Mouse (Mus musculus) intestine, embryonic 14.5 days (tissue): ENCODE measurements around the gene Adh1. TPM values are rescaled to one million over a fixed set of nuclear protein-coding genes. Genes with fewer than 3 reads are reported as not detected.

ENCODE experiments used
- ATAC-seq: fragments of 200-750 bp; cut with Nextera tagmentation; replicated peaks from 2 replicates; pipeline ENCODE4 v1.8.0; 2017; ENCODE audit warnings: low read depth, moderate number of reproducible peaks, moderate TSS enrichment, moderate library complexity; ENCODE audit not compliant: low FRiP score, low TSS enrichment
- DNase-seq: peaks from one replicate; pipeline ENCODE4 v3.0.0-alpha.2; 2018; ENCODE audit warnings: low spot score
- H3K27ac ChIP-seq: fragments of 300-500 bp; sonication (generic); 2 replicates; pipeline ENCODE4 v1.5.1; 2014; ENCODE audit warnings: low read depth, mild to moderate bottlenecking, control low read depth
- H3K27me3 ChIP-seq: fragments of 300-500 bp; sonication (generic); replicated peaks from 2 replicates; pipeline ENCODE4 v1.6.1; 2014; ENCODE audit warnings: low read length, control low read depth; ENCODE audit not compliant: control insufficient read depth, insufficient read depth
- H3K36me3 ChIP-seq: fragments of 300-500 bp; sonication (generic); 2 replicates; pipeline ENCODE4 v1.6.1; 2014; ENCODE audit warnings: low read length, control low read depth; ENCODE audit not compliant: control insufficient read depth, insufficient read depth
- H3K4me1 ChIP-seq: fragments of 300-500 bp; sonication (generic); replicated peaks from 2 replicates; pipeline ENCODE4 v1.6.1; 2014; ENCODE audit warnings: low read length, control low read depth, mixed read lengths; ENCODE audit not compliant: control insufficient read depth, insufficient read depth
- H3K4me2 ChIP-seq: fragments of 300-500 bp; sonication (generic); 2 replicates; pipeline ENCODE4 v1.6.1; 2014; ENCODE audit warnings: low read length
- H3K4me3 ChIP-seq: fragments of 300-500 bp; sonication (generic); 2 replicates; pipeline ENCODE4 v1.5.1; 2014; ENCODE audit warnings: low read depth, low read length, control low read depth, mixed read lengths
- H3K9ac ChIP-seq: fragments of 300-500 bp; sonication (generic); 2 replicates; pipeline ENCODE4 v1.6.1; 2014; ENCODE audit warnings: mild to moderate bottlenecking, low read length
- H3K9me3 ChIP-seq: fragments of 300-500 bp; sonication (generic); 2 replicates; pipeline ENCODE4 v1.6.1; 2016; ENCODE audit warnings: low read length, control low read depth; ENCODE audit not compliant: control insufficient read depth
- WGBS: fragments of 180-500 bp; shearing (Covaris S2); extraction: QIAGEN DNeasy Blood & Tissue Kit; methylation state at CpG from one replicate; pipeline ENCODE4 v1.1.7; 2014; 5-methylcytosine and 5-hydroxymethylcytosine counted together
- polyA plus RNA-seq: library from polyadenylated mRNA; unstranded; fragments of >200 nt; fragmentation: Nextera tagmentation; extraction: Ambion mirVana; gene quantifications from 2 replicates; pipeline ENCODE4 v1.2.1, GENCODE M21; 2014

The Adh1 gene
- 14.9 and 22.9 TPM in 2 replicates for polyA plus RNA-seq

DNA sequence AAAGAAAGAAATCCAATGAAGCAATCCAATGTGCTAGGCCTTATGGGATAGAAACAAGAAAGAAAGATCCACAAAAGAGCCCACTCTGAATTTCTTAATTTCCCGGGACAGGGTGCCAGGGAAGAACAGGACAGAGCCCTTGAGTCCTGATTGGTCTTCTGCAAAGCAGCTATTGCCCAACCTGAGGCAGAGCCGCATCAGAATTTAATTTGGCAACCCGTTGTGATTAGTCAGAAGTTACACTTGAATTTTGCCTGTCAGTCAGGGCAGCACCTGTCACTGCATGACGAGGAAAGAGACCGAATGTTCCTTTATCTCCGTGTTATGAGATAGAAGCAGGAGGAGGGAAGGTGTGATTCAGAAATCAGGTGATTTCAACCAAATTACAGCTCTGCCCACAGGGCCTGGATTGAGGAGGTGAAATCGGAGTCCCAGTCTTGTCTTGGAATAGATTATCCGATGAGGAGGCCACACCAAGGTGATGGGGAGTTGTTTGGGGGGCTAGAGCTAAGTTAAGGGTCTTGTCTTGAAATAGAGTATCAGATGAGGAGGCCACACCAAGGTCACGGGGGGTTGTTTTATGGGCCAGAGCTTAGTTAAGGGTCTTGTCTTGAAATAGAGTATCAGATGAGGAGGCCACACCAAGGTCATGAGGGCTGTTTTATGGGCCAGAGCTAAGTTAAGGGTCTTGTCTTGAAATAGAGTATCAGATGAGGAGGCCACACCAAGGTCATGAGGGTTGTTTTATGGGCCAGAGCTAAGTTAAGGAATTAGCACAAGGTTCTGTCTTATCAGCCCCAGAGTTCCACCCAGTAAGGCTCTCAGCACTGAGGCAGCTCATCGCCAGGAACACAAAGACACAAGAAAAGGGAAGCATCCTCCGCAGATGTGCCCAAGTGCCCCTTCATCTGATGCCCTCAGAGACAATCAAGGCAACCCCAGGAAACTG is at the start of gene Adh1:
Gene Adh1, plus strand, starts transcription at position 271 of the 949 bp plus-strand sequence.
- 81% methylated on average over 11 of the region's 11 CpGs for WGBS
- H3K27ac ChIP-seq = no peak within 1 kb of the TSS
- no peak within 1 kb of the TSS for H3K4me3 ChIP-seq
- H3K9ac ChIP-seq = no peak within 1 kb of the TSS
- no peak within 1 kb of the TSS for H3K4me2 ChIP-seq
- H3K9me3 ChIP-seq = no peaks in the 10 kb centered on the region
- DNase-seq = no peak
- H3K36me3 ChIP-seq = no peaks in the 10 kb centered on the region
- no peaks in the 10 kb centered on the region for H3K4me1 ChIP-seq
- no peaks in the 10 kb centered on the region for H3K27me3 ChIP-seq
- no peak for ATAC-seq

DNA sequence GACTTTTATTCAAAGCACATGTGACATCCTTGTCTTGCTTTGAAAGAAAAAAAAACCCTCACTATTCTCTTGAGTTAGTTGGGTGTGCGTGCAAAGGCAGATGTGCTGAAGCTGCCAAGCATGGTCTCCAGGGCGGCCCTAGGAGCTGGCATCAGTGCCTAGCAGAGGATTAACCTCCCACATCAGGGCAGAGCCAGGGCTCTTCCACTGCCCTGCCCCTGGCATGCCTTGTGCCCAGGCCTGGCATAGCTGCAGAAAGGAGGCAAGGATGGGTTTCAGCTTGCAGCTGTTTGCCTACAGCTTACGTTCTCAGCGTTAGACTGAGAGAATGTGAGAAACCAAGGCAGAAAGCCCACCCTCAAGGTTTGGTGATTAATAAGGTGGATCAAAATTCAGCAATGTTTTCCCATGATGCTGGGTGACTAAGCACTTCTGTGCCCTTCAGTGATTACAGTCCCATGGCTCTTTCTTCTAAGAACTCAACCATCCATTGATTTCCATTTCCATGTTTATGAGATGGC is 48.3 kb upstream of the Adh1 start:
- H3K9ac ChIP-seq = no peak overlapping the region
- H3K4me1 ChIP-seq = no peaks in the 10 kb centered on the region
- no peak overlapping the region for H3K27ac ChIP-seq
- no peaks in the 10 kb centered on the region for H3K27me3 ChIP-seq
- H3K36me3 ChIP-seq = no peaks in the 10 kb centered on the region
- ATAC-seq (no peak), DNase-seq (no peak)
- no peak overlapping the region for H3K4me2 ChIP-seq
- no peak overlapping the region for H3K4me3 ChIP-seq
- 94% methylated on average over 4 of the region's 4 CpGs for WGBS
- no peaks in the 10 kb centered on the region for H3K9me3 ChIP-seq

DNA sequence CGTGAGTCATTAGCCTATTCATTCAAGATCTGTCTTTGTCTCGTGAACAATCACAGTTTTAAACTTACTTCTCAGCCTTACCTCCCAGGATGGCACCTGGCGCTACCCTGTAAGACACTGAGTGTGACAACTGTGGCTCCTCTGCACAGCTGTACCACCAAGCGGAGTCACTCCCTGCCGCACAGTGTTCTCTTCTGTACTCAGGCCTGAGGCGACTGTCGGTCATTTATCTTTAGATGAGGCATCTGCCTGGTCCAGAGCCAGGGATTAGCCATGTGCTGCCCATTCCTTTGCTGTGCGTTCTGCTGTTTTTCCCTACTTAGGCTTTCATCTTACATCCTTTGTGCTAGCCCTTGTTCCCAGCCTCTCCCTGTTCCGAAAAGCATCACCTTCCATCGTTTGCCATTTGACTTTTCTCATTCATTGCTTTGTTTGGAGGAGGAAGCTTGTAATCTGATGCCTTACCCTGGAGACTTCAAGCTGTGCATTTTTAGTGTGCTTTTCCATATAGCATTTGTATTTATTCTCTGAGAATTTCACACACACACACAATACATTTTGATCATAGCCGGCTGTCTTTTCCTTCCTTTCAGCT is 45.3 kb upstream of the Adh1 start:
- no peak for ATAC-seq
- no peak for DNase-seq
- no peak overlapping the region for H3K4me3 ChIP-seq

DNA sequence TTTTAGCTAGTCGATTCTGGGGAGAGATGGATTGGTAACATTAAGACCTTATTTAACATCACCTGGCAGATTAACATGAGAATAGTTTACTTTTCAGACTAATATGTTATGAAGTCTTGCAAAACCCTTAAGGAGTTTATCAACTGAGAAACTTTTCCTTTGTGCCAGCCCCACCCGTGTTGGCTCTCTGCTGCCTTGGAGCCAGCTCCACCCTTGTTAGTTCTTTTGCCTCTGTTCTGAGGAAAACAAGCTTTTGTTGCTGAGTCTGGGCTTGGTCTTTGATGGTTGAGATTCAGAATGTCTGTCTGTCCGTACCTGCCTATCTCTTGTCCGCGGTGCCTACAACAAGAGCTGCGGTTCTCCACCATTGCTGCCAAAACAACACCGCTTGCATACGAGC is 44.7 kb upstream of the Adh1 start:
- DNase-seq = no peak
- 79% methylated on average over 8 of the region's 8 CpGs for WGBS

More for the DNA sequence above, 45.3 kb upstream of the Adh1 start:
- Histone ChIP-seq H3K27me3 (no peaks in the 10 kb centered on the region), H3K27ac (no peak overlapping the region), H3K36me3 (no peaks in the 10 kb centered on the region), H3K9ac (no peak overlapping the region), H3K4me1 (no peaks in the 10 kb centered on the region), H3K9me3 (no peaks in the 10 kb centered on the region), H3K4me2 (no peak overlapping the region)
- 51% methylated on average over 11 of the region's 11 CpGs for WGBS

DNA sequence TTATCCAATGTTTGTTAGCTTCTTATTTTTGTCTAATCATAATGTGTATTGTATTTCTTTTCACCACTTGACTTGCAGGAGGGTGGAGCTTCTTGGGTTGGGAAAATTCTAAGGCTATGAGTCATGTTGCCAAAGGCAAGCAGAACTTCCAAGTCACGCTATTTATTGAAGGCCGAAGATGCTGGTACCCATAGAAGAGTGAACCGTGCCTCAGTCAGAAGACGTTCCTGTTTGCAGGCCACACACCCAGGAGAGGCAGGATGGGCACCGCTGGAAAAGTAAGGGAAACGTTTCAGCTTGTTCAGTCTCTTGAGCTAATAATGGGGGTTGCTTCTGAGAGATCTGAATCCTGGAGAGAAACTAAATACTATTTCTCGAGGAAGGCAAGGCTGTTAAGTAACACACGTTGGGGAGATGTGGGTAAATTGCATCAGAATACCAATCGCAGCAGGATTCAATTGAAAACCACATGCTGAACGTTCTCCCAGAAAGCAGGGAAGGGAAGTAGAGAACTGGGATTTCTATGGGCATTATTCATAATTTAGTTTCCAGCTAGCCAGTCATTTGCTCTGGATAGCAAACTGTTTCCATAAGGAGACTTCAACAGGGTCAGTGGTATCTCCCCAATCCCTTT is 43.0 kb upstream of the Adh1 start, which contains the start of gene Adh7:
Gene Adh7, plus strand, starts transcription at position 130 of the 634 bp plus-strand sequence.
- no peaks in the 10 kb centered on the region for H3K9me3 ChIP-seq
- WGBS = 78% methylated on average over 10 of the region's 10 CpGs
- DNase-seq = no peak
- H3K9ac ChIP-seq = no peak within 1 kb of the TSS
- no peak within 1 kb of the TSS for H3K4me2 ChIP-seq
- no peak for ATAC-seq
- H3K27ac ChIP-seq = no peak within 1 kb of the TSS
- no peaks in the 10 kb centered on the region for H3K27me3 ChIP-seq
- H3K4me3 ChIP-seq = no peak within 1 kb of the TSS
- no peaks in the 10 kb centered on the region for H3K36me3 ChIP-seq
- H3K4me1 ChIP-seq = no peaks in the 10 kb centered on the region

More for the DNA sequence above, 44.7 kb upstream of the Adh1 start:
- no peak overlapping the region for H3K4me3 ChIP-seq
- H3K27ac ChIP-seq = no peak overlapping the region
- no peak overlapping the region for H3K9ac ChIP-seq
- H3K4me2 ChIP-seq = no peak overlapping the region
- H3K4me1 ChIP-seq = no peaks in the 10 kb centered on the region
- no peaks in the 10 kb centered on the region for H3K9me3 ChIP-seq
- H3K27me3 ChIP-seq = no peaks in the 10 kb centered on the region
- ATAC-seq = no peak
- H3K36me3 ChIP-seq = no peaks in the 10 kb centered on the region

DNA sequence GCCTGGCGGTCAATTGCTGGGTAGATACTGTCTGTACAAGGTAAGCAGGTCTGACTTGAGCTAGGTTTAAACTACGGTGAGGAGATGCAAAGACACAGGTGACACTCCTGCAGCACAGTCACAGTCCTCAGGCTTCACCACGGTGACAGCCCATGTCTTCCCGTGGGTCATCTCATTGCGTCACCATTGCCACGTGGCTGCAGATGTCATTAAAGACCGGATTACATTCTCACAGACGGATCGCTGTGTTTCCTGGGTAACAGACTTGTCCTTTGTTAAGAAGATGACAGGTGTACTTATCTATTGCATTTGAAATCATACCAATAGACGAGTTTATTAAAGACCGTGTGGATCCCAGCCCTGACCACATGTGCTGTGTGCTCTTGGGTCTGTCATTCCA is 39.7 kb upstream of the Adh1 start:
- Histone ChIP-seq H3K9ac (no peak overlapping the region), H3K9me3 (no peaks in the 10 kb centered on the region), H3K27me3 (no peaks in the 10 kb centered on the region), H3K4me2 (no peak overlapping the region), H3K4me1 (no peaks in the 10 kb centered on the region), H3K27ac (no peak overlapping the region), H3K4me3 (no peak overlapping the region), H3K36me3 (no peaks in the 10 kb centered on the region)
- no peak for DNase-seq
- WGBS = 88% methylated on average over 11 of the region's 11 CpGs
- no peak for ATAC-seq

DNA sequence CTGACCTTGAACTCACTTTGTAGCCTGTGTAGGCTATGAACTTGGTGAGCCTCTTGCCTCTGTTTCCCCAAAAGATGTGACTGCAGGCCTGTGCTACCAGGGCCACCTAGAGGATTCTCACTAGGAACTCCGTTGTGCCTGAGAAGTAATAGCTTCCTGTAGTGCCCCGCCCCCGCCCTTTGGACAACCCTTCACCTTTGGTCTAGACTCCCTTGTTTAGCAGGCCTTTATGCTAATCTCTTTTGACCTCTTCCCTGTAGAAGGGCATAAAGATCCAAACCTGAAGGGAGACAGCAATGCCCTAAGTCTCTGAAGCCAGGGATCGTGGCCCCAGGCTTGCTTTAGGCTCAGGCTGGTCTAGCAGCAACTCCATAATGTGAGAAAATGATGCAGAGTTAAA is 38.3 kb upstream of the Adh1 start:
- no peaks in the 10 kb centered on the region for H3K9me3 ChIP-seq
- 63% methylated on average over 4 of the region's 4 CpGs for WGBS
- ATAC-seq = no peak

DNA sequence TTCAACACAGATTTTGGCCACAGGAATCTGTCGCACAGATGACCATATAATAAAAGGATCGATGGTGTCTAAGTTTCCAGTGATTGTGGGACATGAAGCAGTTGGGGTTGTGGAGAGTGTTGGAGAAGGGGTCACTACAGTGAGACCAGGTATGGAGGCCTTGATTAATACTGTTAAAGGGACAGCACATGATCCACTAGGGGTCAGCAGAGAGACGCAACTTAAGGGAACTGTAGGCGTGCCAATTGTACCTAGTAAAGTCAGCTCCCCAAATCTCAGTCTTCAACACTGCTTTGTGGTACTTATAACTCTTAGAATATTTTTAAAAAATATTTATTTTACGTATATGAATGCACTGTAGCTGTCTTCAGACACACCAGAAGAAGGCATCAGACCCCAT is 37.8 kb upstream of the Adh1 start:
- Histone ChIP-seq H3K4me1 (no peaks in the 10 kb centered on the region), H3K27ac (no peak overlapping the region), H3K36me3 (no peaks in the 10 kb centered on the region), H3K9me3 (no peaks in the 10 kb centered on the region), H3K4me3 (no peak overlapping the region), H3K4me2 (no peak overlapping the region), H3K9ac (no peak overlapping the region), H3K27me3 (no peaks in the 10 kb centered on the region)
- ATAC-seq (peak; percentile 80), DNase-seq (peak; percentile 69)
- WGBS = 48% methylated on average over 5 of the region's 5 CpGs

More for the DNA sequence above, 38.3 kb upstream of the Adh1 start:
- Histone ChIP-seq H3K9ac (no peak overlapping the region), H3K36me3 (no peaks in the 10 kb centered on the region), H3K4me2 (no peak overlapping the region), H3K27me3 (no peaks in the 10 kb centered on the region), H3K4me3 (no peak overlapping the region), H3K4me1 (no peaks in the 10 kb centered on the region), H3K27ac (no peak overlapping the region)
- DNase-seq = no peak
